Mouse (Mus musculus): ENCODE results near the gene Trpt1. TPM values are rescaled to one million over a fixed set of nuclear protein-coding genes. Genes with fewer than 3 reads are reported as not detected.

Trpt1 gene
- polyA plus RNA-seq, 1 experiment from 2014 or later, result 17.9 TPM

DNA sequence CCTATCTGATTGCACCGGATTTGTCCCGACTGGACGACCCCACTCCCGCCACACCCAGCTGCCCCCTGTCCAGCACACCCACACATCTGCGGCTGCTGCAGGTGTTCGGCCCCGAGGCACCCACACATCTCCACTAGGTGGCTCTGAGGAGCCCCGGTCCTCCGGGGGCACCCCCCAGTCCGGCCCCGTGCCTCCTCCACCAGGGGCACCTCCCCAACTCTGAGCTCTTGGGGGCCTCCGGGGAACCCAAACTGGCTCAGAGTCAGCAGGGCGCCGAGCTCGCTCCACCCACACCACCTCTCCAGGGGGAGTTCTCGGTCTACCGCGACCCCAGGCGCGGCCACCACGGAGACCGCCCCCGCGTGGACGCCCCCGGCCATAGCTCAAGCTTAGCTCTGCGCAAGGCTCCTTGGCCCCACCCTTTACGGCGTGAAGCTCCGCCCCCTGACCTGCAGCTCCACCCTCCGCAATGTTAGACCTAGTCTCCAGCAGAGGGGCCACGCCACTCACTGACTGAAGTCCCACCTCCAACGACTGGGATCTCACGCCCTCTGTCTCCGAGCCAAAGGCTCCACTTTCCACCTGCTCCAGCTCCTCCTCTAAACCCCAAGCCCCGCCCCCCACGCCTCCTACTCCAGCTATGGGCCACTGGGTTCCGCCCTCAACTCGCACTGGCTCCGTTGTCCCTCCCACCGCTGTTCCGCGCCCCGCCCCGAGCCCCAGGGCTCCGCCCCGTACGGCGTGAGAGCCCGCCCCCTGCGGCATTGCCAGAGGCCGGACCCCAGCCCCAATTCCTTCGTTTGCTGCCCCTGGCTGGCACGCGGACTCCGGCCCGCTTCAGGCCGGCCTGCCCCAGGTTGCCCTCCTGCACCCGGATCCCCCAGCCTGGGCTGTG lies 16.2 kb upstream of the Trpt1 start:
- H3K4me3 ChIP-seq (replicated peaks; ENCODE audit: low read length), result peak overlapping the region; percentile 80
- peak; percentile 84 for ATAC-seq
- H3K36me3 ChIP-seq (ENCODE audit: control insufficient read depth, insufficient read depth), result peaks cover 8% of the 10 kb centered on the region
- WGBS, result under 1% methylated on average over 53 of the region's 59 CpGs
- H3K9ac ChIP-seq (replicated peaks; ENCODE audit: low read depth, low read length), result peak overlapping the region; percentile 79
- no peaks in the 10 kb centered on the region for H3K27me3 ChIP-seq (replicated peaks; ENCODE audit: control insufficient read depth, insufficient read depth, low read length)
- H3K9me3 ChIP-seq (ENCODE audit: control insufficient read depth, low read length), result no peaks in the 10 kb centered on the region
- peak overlapping the region; percentile 95 for H3K27ac ChIP-seq (ENCODE audit: low read length)
- peak overlapping the region; percentile 75 for H3K4me2 ChIP-seq (ENCODE audit: low read length)
- peaks cover 41% of the 10 kb centered on the region for H3K4me1 ChIP-seq (replicated peaks; ENCODE audit: control insufficient read depth, insufficient read depth, low read length)

DNA sequence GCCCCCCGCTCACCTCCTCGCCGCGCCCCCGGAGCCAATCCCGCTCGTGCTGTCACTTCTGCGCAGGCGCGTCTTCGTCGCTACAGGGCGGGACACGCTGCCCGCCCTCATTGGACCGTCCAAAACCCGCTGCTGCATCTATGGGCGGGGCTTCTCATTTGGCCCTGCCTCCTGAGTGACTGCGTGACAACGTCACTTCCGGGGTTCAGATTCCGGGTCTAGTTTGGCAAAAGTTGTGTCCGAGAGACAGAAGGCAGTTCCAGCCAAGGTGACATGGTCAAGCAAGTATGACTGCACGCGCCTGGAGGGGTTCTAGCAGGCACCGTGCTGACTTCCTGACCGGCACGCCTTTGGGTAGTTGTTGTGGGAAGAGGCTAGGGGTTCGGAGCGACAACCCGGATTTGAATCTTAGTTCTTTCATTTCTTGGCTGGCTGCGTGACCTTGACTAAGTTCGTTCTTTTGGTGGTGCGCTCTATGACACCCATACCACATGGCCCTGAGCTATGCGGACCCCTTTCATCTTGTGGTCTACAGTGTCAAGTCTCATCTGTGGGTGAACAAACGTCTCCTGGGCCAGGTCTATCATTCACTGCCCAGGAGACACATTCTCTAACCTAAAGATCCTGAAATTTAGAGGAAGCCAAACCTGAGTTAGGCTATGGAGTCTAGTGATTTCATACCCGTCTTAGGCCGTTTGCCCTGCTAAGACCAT lies 15.4 kb upstream of the Trpt1 start, which contains the start of gene Fkbp2:
Gene Fkbp2, minus strand, starts transcription at position 121 of the 713 bp plus-strand sequence.
- ATAC-seq, result peak; percentile 89
- H3K4me2 ChIP-seq (ENCODE audit: low read length), result peak within 1 kb of the TSS; percentile 78
- 2% methylated on average over 38 of the region's 38 CpGs for WGBS

GRCm38 (mm10) chr19:6981465-6981864 lies 14.5 kb upstream of the Trpt1 start:
- Histone ChIP-seq H3K27ac (ENCODE audit: low read length) (no peak overlapping the region), H3K4me1 (replicated peaks; ENCODE audit: control insufficient read depth, insufficient read depth, low read length) (peaks cover 42% of the 10 kb centered on the region), H3K36me3 (ENCODE audit: control insufficient read depth, insufficient read depth) (peaks cover 8% of the 10 kb centered on the region), H3K9me3 (ENCODE audit: control insufficient read depth, low read length) (no peaks in the 10 kb centered on the region), H3K4me2 (ENCODE audit: low read length) (no peak overlapping the region), H3K4me3 (replicated peaks; ENCODE audit: low read length) (no peak overlapping the region), H3K27me3 (replicated peaks; ENCODE audit: control insufficient read depth, insufficient read depth, low read length) (no peaks in the 10 kb centered on the region), H3K9ac (replicated peaks; ENCODE audit: low read depth, low read length) (no peak overlapping the region)
- no peak for ATAC-seq
- 92% methylated on average over 4 of the region's 4 CpGs for WGBS

More for the DNA sequence above, 15.4 kb upstream of the Trpt1 start, which contains the start of gene Fkbp2:
- no peaks in the 10 kb centered on the region for H3K27me3 ChIP-seq (replicated peaks; ENCODE audit: control insufficient read depth, insufficient read depth, low read length)
- peak within 1 kb of the TSS; percentile 95 for H3K27ac ChIP-seq (ENCODE audit: low read length)
- peaks cover 41% of the 10 kb centered on the region for H3K4me1 ChIP-seq (replicated peaks; ENCODE audit: control insufficient read depth, insufficient read depth, low read length)
- H3K9me3 ChIP-seq (ENCODE audit: control insufficient read depth, low read length), result no peaks in the 10 kb centered on the region
- peaks cover 8% of the 10 kb centered on the region for H3K36me3 ChIP-seq (ENCODE audit: control insufficient read depth, insufficient read depth)
- peak within 1 kb of the TSS; percentile 80 for H3K4me3 ChIP-seq (replicated peaks; ENCODE audit: low read length)
- H3K9ac ChIP-seq (replicated peaks; ENCODE audit: low read depth, low read length), result peak within 1 kb of the TSS; percentile 79

GRCm38 (mm10) chr19:6983621-6984020 lies 12.3 kb upstream of the Trpt1 start:
- 12% methylated on average over 5 of the region's 5 CpGs for WGBS
- no peak overlapping the region for H3K27ac ChIP-seq (ENCODE audit: low read length)
- peaks cover 2% of the 10 kb centered on the region; the same call in 1 of the 2 replicates for H3K36me3 ChIP-seq (ENCODE audit: control insufficient read depth, insufficient read depth)
- H3K4me1 ChIP-seq (replicated peaks; ENCODE audit: control insufficient read depth, insufficient read depth, low read length), result peaks cover 35% of the 10 kb centered on the region
- no peak overlapping the region for H3K4me2 ChIP-seq (ENCODE audit: low read length)
- H3K9me3 ChIP-seq (ENCODE audit: control insufficient read depth, low read length), result no peaks in the 10 kb centered on the region
- no peak for ATAC-seq
- H3K27me3 ChIP-seq (replicated peaks; ENCODE audit: control insufficient read depth, insufficient read depth, low read length), result no peaks in the 10 kb centered on the region
- H3K9ac ChIP-seq (replicated peaks; ENCODE audit: low read depth, low read length), result no peak overlapping the region
- no peak overlapping the region for H3K4me3 ChIP-seq (replicated peaks; ENCODE audit: low read length)

DNA sequence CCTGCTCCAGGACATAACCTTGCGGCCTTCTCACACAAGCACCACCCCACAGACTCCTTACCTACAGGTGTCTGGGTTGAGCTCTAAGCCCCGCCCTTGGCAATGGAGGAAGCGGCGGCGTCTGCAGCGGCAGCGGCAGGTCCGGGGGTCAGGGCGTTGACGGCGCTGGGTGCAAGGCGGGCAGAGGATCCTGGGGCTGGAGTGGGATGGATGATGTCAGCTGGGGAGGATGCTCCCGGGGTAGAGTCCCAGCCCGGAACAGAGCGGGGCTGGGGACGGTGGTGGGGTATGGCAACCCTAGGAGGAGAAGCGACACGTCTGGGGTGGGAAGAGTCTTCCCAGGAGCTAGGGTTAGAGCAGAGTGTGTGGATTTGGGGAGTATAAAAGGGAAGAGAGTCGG lies 10.6 kb upstream of the Trpt1 start:
- Histone ChIP-seq H3K4me2 (ENCODE audit: low read length) (no peak overlapping the region), H3K27me3 (replicated peaks; ENCODE audit: control insufficient read depth, insufficient read depth, low read length) (no peaks in the 10 kb centered on the region), H3K4me1 (replicated peaks; ENCODE audit: control insufficient read depth, insufficient read depth, low read length) (peaks cover 25% of the 10 kb centered on the region), H3K36me3 (ENCODE audit: control insufficient read depth, insufficient read depth) (peaks cover 2% of the 10 kb centered on the region; the same call in 1 of the 2 replicates), H3K9me3 (ENCODE audit: control insufficient read depth, low read length) (no peaks in the 10 kb centered on the region), H3K27ac (ENCODE audit: low read length) (no peak overlapping the region), H3K4me3 (replicated peaks; ENCODE audit: low read length) (no peak overlapping the region), H3K9ac (replicated peaks; ENCODE audit: low read depth, low read length) (no peak overlapping the region)
- no peak for ATAC-seq
- 83% methylated on average over 18 of the region's 19 CpGs for WGBS

DNA sequence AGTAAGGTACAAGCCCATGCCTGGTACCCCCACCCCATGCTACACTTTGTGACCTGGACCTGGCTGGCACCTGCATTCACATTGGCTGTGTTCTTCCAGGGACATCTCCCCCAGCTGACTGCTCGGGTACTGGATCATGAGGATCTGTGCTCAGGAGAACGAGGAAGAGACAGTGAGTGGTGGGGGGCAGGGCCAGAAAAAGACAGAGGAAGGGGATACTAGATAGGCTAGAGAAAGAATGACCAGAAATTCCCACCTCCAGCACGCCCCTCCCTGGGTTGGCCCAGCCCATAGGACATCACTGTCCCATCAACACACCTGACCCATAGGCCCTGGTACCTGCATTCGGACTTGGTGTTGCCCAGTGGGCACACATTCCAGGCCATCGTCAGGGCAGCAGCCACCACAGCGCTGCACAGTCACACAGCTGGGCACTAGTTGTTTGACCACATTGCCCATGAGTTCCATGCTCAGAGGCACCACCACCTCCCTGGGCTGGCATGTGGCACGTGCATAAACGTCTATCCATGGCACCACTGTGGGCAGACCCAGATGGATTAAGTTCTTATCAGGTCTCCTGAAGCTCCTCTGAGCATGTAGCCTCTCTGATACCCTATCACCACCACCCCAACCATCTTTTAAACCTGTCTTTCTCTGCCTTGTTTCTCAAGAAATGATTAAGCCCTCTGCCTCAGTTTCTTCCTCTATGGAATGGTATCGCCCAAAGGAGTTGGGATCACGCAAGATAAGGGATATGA lies 9.8 kb upstream of the Trpt1 start:
- H3K4me2 ChIP-seq (ENCODE audit: low read length), result peak overlapping the region; percentile 88
- 75% methylated on average over 10 of the region's 10 CpGs for WGBS
- no peak overlapping the region; the same call in 1 of the 2 replicates for H3K27ac ChIP-seq (ENCODE audit: low read length)
- H3K27me3 ChIP-seq (replicated peaks; ENCODE audit: control insufficient read depth, insufficient read depth, low read length), result no peaks in the 10 kb centered on the region
- H3K36me3 ChIP-seq (ENCODE audit: control insufficient read depth, insufficient read depth), result peaks cover 2% of the 10 kb centered on the region; the same call in 1 of the 2 replicates
- H3K4me1 ChIP-seq (replicated peaks; ENCODE audit: control insufficient read depth, insufficient read depth, low read length), result peaks cover 20% of the 10 kb centered on the region
- no peaks in the 10 kb centered on the region for H3K9me3 ChIP-seq (ENCODE audit: control insufficient read depth, low read length)
- no peak for ATAC-seq
- peak overlapping the region; percentile 63 for H3K4me3 ChIP-seq (replicated peaks; ENCODE audit: low read length)
- H3K9ac ChIP-seq (replicated peaks; ENCODE audit: low read depth, low read length), result peak overlapping the region; percentile 92

DNA sequence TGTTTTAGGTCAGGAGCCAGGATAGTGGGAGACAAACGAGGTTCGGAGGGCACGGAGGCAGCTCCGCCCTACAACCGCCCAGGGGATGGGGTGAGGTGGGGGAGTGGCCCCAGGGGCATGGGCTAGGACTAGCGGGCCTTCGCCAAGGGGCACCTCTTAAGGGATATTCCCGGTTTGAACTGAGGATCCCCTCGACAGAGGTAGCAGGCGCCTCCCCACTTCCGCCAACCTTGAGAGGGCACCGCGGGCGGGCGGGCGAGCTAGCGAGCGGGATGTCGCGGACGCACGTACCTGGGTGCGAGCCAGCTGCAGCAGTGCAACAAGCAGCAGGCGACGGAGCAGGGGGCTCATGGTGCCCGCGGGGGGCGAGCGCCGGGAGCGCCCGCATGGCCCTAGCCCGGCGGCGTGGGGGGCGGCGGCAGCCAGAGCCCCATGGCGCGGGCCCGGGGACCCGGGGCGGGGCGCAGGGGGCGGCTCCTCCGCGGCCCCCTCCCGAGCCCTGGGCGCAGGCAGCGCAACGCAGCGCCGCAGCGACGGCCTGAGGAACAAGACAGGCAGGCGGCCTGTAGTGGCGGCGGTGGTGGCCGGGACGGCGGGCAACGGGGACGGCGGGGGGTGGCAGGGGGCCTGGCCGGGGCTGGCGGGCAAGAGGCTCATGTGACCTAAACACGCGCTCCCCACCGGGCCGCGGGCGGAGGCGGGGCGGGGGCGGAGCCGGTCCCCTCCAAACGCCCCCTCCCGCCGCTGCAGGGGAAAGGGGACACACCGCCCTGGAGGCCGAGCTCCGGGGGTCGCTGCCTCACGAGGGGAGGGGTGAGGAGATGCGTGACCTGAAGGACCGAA lies 8.6 kb upstream of the Trpt1 start, which contains the start of gene Vegfb:
Gene Vegfb, minus strand, starts transcription at position 591 of the 843 bp plus-strand sequence.
- no peaks in the 10 kb centered on the region for H3K9me3 ChIP-seq (ENCODE audit: control insufficient read depth, low read length)

DNA sequence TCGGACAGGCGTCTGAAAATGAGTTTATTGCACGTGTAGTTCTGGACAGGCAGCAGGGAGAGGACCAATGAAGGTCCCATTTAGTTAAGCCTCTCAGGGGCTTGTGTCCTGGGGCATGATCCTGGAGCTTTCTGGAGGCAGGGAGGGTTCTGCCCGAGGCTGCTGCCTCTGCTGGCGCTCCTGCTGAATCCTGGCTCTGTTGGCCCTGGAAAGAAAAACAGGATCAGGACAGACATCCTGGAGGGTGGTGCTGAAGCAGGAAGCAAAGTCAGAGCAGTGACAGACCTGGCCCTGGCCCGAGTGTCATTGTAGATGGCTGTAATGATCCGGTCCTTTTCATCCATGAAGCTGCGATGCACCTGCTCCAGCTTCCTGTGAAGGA lies 8.0 kb upstream of the Trpt1 start:
- ATAC-seq, result 0 out of 2 replicates have a peak, but pooled peaks have one; percentile 0

More for the DNA sequence above, 8.6 kb upstream of the Trpt1 start, which contains the start of gene Vegfb:
- Histone ChIP-seq H3K27ac (ENCODE audit: low read length) (peak within 1 kb of the TSS; percentile 72), H3K36me3 (ENCODE audit: control insufficient read depth, insufficient read depth) (peaks cover 2% of the 10 kb centered on the region; the same call in 1 of the 2 replicates), H3K4me1 (replicated peaks; ENCODE audit: control insufficient read depth, insufficient read depth, low read length) (peaks cover 24% of the 10 kb centered on the region), H3K9ac (replicated peaks; ENCODE audit: low read depth, low read length) (peak within 1 kb of the TSS; percentile 92), H3K4me2 (ENCODE audit: low read length) (peak within 1 kb of the TSS; percentile 88), H3K4me3 (replicated peaks; ENCODE audit: low read length) (peak within 1 kb of the TSS; percentile 63), H3K27me3 (replicated peaks; ENCODE audit: control insufficient read depth, insufficient read depth, low read length) (no peaks in the 10 kb centered on the region)
- WGBS, result under 1% methylated on average over 51 of the region's 85 CpGs
- ATAC-seq, result peak; percentile 54

More for the DNA sequence above, 8.0 kb upstream of the Trpt1 start:
- Histone ChIP-seq H3K9me3 (ENCODE audit: control insufficient read depth, low read length) (no peaks in the 10 kb centered on the region), H3K4me1 (replicated peaks; ENCODE audit: control insufficient read depth, insufficient read depth, low read length) (peaks cover 27% of the 10 kb centered on the region), H3K36me3 (ENCODE audit: control insufficient read depth, insufficient read depth) (peaks cover 2% of the 10 kb centered on the region; the same call in 1 of the 2 replicates), H3K4me3 (replicated peaks; ENCODE audit: low read length) (peak overlapping the region; percentile 63), H3K27me3 (replicated peaks; ENCODE audit: control insufficient read depth, insufficient read depth, low read length) (no peaks in the 10 kb centered on the region), H3K27ac (ENCODE audit: low read length) (peak overlapping the region; percentile 72; the same call in 1 of the 2 replicates), H3K4me2 (ENCODE audit: low read length) (peak overlapping the region; percentile 88), H3K9ac (replicated peaks; ENCODE audit: low read depth, low read length) (peak overlapping the region; percentile 92)
- WGBS, result under 1% methylated on average over 8 of the region's 8 CpGs

Data from forebrain, embryonic 16.5 days (tissue).